Mouse (Mus musculus): ENCODE results near the gene Rapgef4.

GRCm38 (mm10) chr2:72278247-72278873, 297.3 kb downstream of the Rapgef4 start:
- TF ChIP-seq EP300 (IDR thresholded peaks at IDR 0.05; ENCODE audit: low read depth) (no peak), CTCF (IDR thresholded peaks at IDR 0.05; ENCODE audit: low read depth) (no peak)
